In the genomic region with DNA sequence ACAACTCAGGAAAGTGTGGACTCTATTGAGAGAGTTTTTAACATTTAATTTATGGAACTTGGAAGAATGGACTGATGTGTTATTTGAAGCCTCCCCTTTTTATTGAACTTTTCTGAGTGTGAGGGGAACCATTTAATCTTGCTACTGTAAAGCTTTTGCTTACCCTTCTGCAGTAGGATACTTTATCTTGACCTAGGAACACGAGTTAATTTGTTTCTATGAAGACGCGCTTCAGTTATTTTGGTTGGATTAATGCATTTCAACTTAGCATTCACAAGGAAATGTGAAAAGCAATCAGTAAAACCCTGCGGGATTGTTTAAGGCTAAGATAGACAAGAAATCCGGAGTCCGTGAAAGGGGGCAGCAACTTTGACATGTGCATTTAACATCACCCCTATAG, we compare ENCODE assay signal across 25 mouse cellular contexts.
DNase-seq lines count a peak whose midpoint lies in the region; ATAC-seq and TF ChIP-seq lines count a peak whose summit lies in the region.
"Had no signal": no experiment of that assay in that cellular context is flagged by ENCODE, and none has a peak within 500 bp of the region (broad histone marks: within the 10 kb centered on the region; RNA-seq: fewer than 3 reads in every experiment).

No protein-coding gene starts in this region.

- 72% methylated on average over 6 of the region's 6 CpGs for WGBS in heart, embryonic 10.5 days
- WGBS in heart, embryonic 11.5 days (ENCODE audit: insufficient replicate concordance), result 72% methylated on average over 6 of the region's 6 CpGs
- 43% methylated on average over 6 of the region's 6 CpGs for WGBS in kidney, embryonic 15.5 days
- 41% methylated on average over 6 of the region's 6 CpGs for WGBS in kidney, postnatal 0 days

- H3K4me3 ChIP-seq in heart, embryonic 10.5 days, result no peak overlapping the region
- H3K4me3 ChIP-seq in heart, embryonic 11.5 days (ENCODE audit: low read depth, low read length), result no peak overlapping the region
- H3K4me3 ChIP-seq in kidney, embryonic 15.5 days (replicated peaks), result no peak overlapping the region
- no peak overlapping the region for H3K4me3 ChIP-seq in kidney, postnatal 0 days (replicated peaks; ENCODE audit: low read depth, low read length)
- H3K4me3 ChIP-seq: embryonic facial prominence, embryonic 10.5 days; embryonic facial prominence, embryonic 12.5 days; forebrain, embryonic 13.5 days had no signal

- TF ChIP-seq CTCF in kidney, postnatal 0 days (IDR thresholded peaks at IDR 0.05; ENCODE audit: low read depth), result no peak

- no peaks in the 10 kb centered on the region for H3K36me3 ChIP-seq in heart, embryonic 10.5 days
- H3K36me3 ChIP-seq in heart, embryonic 11.5 days (ENCODE audit: control insufficient read depth, insufficient read depth, low read length), result no peaks in the 10 kb centered on the region
- H3K36me3 ChIP-seq in kidney, embryonic 15.5 days, result no peaks in the 10 kb centered on the region
- no peaks in the 10 kb centered on the region for H3K36me3 ChIP-seq in kidney, postnatal 0 days (ENCODE audit: insufficient read depth, low read length)
- H3K36me3 ChIP-seq: embryonic facial prominence, embryonic 10.5 days; embryonic facial prominence, embryonic 12.5 days; G1E had no signal

- no peak for ATAC-seq in heart, embryonic 11.5 days (replicated peaks; ENCODE audit: insufficient number of reproducible peaks, low FRiP score, low TSS enrichment)
- peak; percentile 52 for ATAC-seq in kidney, embryonic 15.5 days (replicated peaks; ENCODE audit: low FRiP score)
- no peak for ATAC-seq in kidney, postnatal 0 days (replicated peaks; ENCODE audit: low FRiP score, low read depth)
- ATAC-seq: activated CD4-positive, CD25-positive, alpha-beta regulatory T cell, adult 4 months; CD4-positive, CD25-positive, alpha-beta regulatory T cell, adult 4 months; forebrain, embryonic 13.5 days; Patski had no signal

- H3K4me1 ChIP-seq in heart, embryonic 10.5 days, result peaks cover 4% of the 10 kb centered on the region; the same call in 1 of the 2 replicates
- no peaks in the 10 kb centered on the region for H3K4me1 ChIP-seq in heart, embryonic 11.5 days (ENCODE audit: control insufficient read depth, insufficient read depth, low read length)
- peaks cover 14% of the 10 kb centered on the region for H3K4me1 ChIP-seq in kidney, embryonic 15.5 days
- 0 out of 2 replicates have a peak, but pooled peaks cover under 1% of the 10 kb centered on the region for H3K4me1 ChIP-seq in kidney, postnatal 0 days (replicated peaks; ENCODE audit: insufficient read depth, low read length)

- 0 out of 2 replicates have a peak overlapping the region, but pooled peaks have one; percentile 29 for H3K27ac ChIP-seq in heart, embryonic 10.5 days
- H3K27ac ChIP-seq in heart, embryonic 11.5 days (ENCODE audit: low read depth, low read length), result no peak overlapping the region
- peak overlapping the region; percentile 74 for H3K27ac ChIP-seq in kidney, embryonic 15.5 days
- peak overlapping the region; percentile 66; the same call in 1 of the 2 replicates for H3K27ac ChIP-seq in kidney, postnatal 0 days
- H3K27ac ChIP-seq: embryonic facial prominence, embryonic 10.5 days; embryonic facial prominence, embryonic 12.5 days; forebrain, embryonic 13.5 days had no signal

- no peaks in the 10 kb centered on the region for H3K9me3 ChIP-seq in heart, embryonic 10.5 days
- no peaks in the 10 kb centered on the region for H3K9me3 ChIP-seq in heart, embryonic 11.5 days (replicated peaks; ENCODE audit: control insufficient read depth, low read length)
- H3K9me3 ChIP-seq in kidney, embryonic 15.5 days (replicated peaks), result no peaks in the 10 kb centered on the region
- no peaks in the 10 kb centered on the region for H3K9me3 ChIP-seq in kidney, postnatal 0 days (replicated peaks; ENCODE audit: low read length)
- H3K9me3 ChIP-seq: embryonic facial prominence, embryonic 10.5 days; embryonic facial prominence, embryonic 12.5 days; forebrain, embryonic 13.5 days had no signal

- no peak overlapping the region for H3K4me2 ChIP-seq in heart, embryonic 11.5 days
- no peak overlapping the region for H3K4me2 ChIP-seq in kidney, embryonic 15.5 days
- H3K4me2 ChIP-seq in kidney, postnatal 0 days (ENCODE audit: low read length), result no peak overlapping the region
- H3K4me2 ChIP-seq: embryonic facial prominence, embryonic 12.5 days; forebrain, embryonic 13.5 days had no signal

- H3K9ac ChIP-seq in heart, embryonic 11.5 days (ENCODE audit: low read depth, low read length), result no peak overlapping the region
- no peak overlapping the region for H3K9ac ChIP-seq in kidney, embryonic 15.5 days
- no peak overlapping the region for H3K9ac ChIP-seq in kidney, postnatal 0 days (ENCODE audit: low read depth, low read length)
- H3K9ac ChIP-seq: embryonic facial prominence, embryonic 12.5 days; forebrain, embryonic 13.5 days had no signal

- no peaks in the 10 kb centered on the region for H3K27me3 ChIP-seq in heart, embryonic 10.5 days (ENCODE audit: insufficient read depth, poor library complexity, severe bottlenecking)
- no peaks in the 10 kb centered on the region for H3K27me3 ChIP-seq in heart, embryonic 11.5 days (ENCODE audit: control insufficient read depth, insufficient read depth, low read length)
- no peaks in the 10 kb centered on the region for H3K27me3 ChIP-seq in kidney, embryonic 15.5 days
- no peaks in the 10 kb centered on the region for H3K27me3 ChIP-seq in kidney, postnatal 0 days (ENCODE audit: insufficient read depth, low read length)
- H3K27me3 ChIP-seq: CH12.LX; embryonic facial prominence, embryonic 12.5 days had no signal

- no peak for DNase-seq in heart, embryonic 10.5 days (ENCODE audit: low spot score)
- DNase-seq in kidney, adult 9 months, result peak; percentile 53
- no peak for DNase-seq in kidney, adult 18-20 months
- DNase-seq in kidney, postnatal 10 days, result no peak
- no peak for DNase-seq in kidney, postnatal 0 days (ENCODE audit: low spot score)
- DNase-seq in kidney, postnatal 25 days, result no peak
- DNase-seq: adrenal gland, adult 8-10 months; adrenal gland, postnatal 14 days; adrenal gland, postnatal 36 days; B cell, adult 2 months; cerebellum, adult 11-12 months; cerebellum, adult 2 months; cerebellum, adult 9-10 months; cerebellum, postnatal 10 days; cerebellum, postnatal 25 days had no signal
